Mouse (Mus musculus) C2C12 (cell line): ENCODE data around the gene Mgll. TPM values are rescaled to one million over a fixed set of nuclear protein-coding genes. Genes with fewer than 3 reads are reported as not detected.

Source experiments
- H3K27me3 ChIP-seq: one replicate; pipeline ENCODE4 v1.6.1; 2011; ENCODE audit not compliant: control insufficient read depth, insufficient read depth, insufficient read length
- H3K36me3 ChIP-seq: one replicate; pipeline ENCODE4 v1.6.1; 2011; ENCODE audit not compliant: control insufficient read depth, insufficient read depth
- H3K4me3 ChIP-seq: one replicate; pipeline ENCODE4 v1.5.1; 2011; ENCODE audit warnings: mild to moderate bottlenecking, control low read depth; ENCODE audit not compliant: poor library complexity, insufficient read depth, severe bottlenecking
- H3K79me2 ChIP-seq: one replicate; pipeline ENCODE4 v1.6.1; 2011; ENCODE audit not compliant: control insufficient read depth, insufficient read depth
- H3K79me3 ChIP-seq: one replicate; pipeline ENCODE4 v1.6.1; 2011; ENCODE audit warnings: low read depth, control low read depth
- H3ac ChIP-seq: one replicate; pipeline ENCODE3; 2011; ENCODE audit warnings: low read depth; ENCODE audit not compliant: control insufficient read depth, insufficient read length
- CEBPB ChIP-seq: IDR thresholded peaks from one replicate; pipeline ENCODE4 v1.6.1; 2011; ENCODE audit warnings: low read depth, mild to moderate bottlenecking, control low read depth, moderate library complexity
- CTCF ChIP-seq: IDR thresholded peaks from one replicate; pipeline ENCODE4 v1.5.1; 2011; ENCODE audit not compliant: control insufficient read depth, insufficient read depth, insufficient read length
- FOSL1 ChIP-seq: IDR thresholded peaks from one replicate; pipeline ENCODE4 v1.8.0; 2011; ENCODE audit warnings: mild to moderate bottlenecking, low read length; ENCODE audit not compliant: poor library complexity, insufficient read depth, severe bottlenecking
- MAX ChIP-seq: IDR thresholded peaks from one replicate; pipeline ENCODE4 v1.6.1; 2011; ENCODE audit warnings: mild to moderate bottlenecking, control low read depth
- MYOD1 ChIP-seq: IDR thresholded peaks from one replicate; pipeline ENCODE4 v1.6.1; 2011; ENCODE audit warnings: low read depth; ENCODE audit not compliant: control insufficient read depth, insufficient read length
- MYOG ChIP-seq: IDR thresholded peaks from one replicate; pipeline ENCODE4 v1.6.1; 2011; ENCODE audit not compliant: control insufficient read depth, insufficient read length; ENCODE audit errors: extremely low read depth
- USF1 ChIP-seq: IDR thresholded peaks from one replicate; pipeline ENCODE4 v1.6.1; 2011; ENCODE audit warnings: low read depth, mild to moderate bottlenecking, control low read depth, moderate library complexity
- polyA plus RNA-seq: library from polyadenylated mRNA; unstranded; fragments of >200 nt; fragmentation: generic; extraction: Trizol; gene quantifications from one replicate; pipeline ENCODE4 v1.2.1, GENCODE M21; 2012; ENCODE audit warnings: missing spikeins

The Mgll gene
- polyA plus RNA-seq, 1 experiment, result 1.3 TPM

GRCm38 (mm10) chr6:88726252-88727211, 2.3 kb downstream of the Mgll start:
- H3K36me3 ChIP-seq, result no peaks in the 10 kb centered on the region
- no peak overlapping the region for H3K4me3 ChIP-seq
- no peaks in the 10 kb centered on the region for H3K79me3 ChIP-seq
- peaks cover 32% of the 10 kb centered on the region for H3K27me3 ChIP-seq
- TF ChIP-seq USF1, result no peak
- no peak for TF ChIP-seq MAX
- no peak for TF ChIP-seq MYOD1
- TF ChIP-seq FOSL1, result no peak
- TF ChIP-seq CTCF, result no peak
- no peak for TF ChIP-seq CEBPB
- no peak for TF ChIP-seq MYOG
- no peak overlapping the region for H3ac ChIP-seq
- H3K79me2 ChIP-seq, result no peaks in the 10 kb centered on the region

GRCm38 (mm10) chr6:88727490-88727889, 3.3 kb downstream of the Mgll start:
- Histone ChIP-seq H3K4me3 (no peak overlapping the region), H3K36me3 (no peaks in the 10 kb centered on the region), H3K79me2 (no peaks in the 10 kb centered on the region), H3ac (no peak overlapping the region), H3K79me3 (no peaks in the 10 kb centered on the region), H3K27me3 (peaks cover 31% of the 10 kb centered on the region)
- TF ChIP-seq MAX (no peak), MYOD1 (no peak), FOSL1 (no peak), USF1 (no peak), CEBPB (no peak), MYOG (no peak), CTCF (no peak)

GRCm38 (mm10) chr6:88728054-88728453, 3.8 kb downstream of the Mgll start:
- no peaks in the 10 kb centered on the region for H3K36me3 ChIP-seq
- H3K27me3 ChIP-seq, result peaks cover 25% of the 10 kb centered on the region
- no peak overlapping the region for H3ac ChIP-seq
- H3K79me3 ChIP-seq, result no peaks in the 10 kb centered on the region
- no peak overlapping the region for H3K4me3 ChIP-seq
- H3K79me2 ChIP-seq, result no peaks in the 10 kb centered on the region
- TF ChIP-seq MAX (no peak), MYOG (no peak), MYOD1 (no peak), FOSL1 (no peak), CEBPB (no peak), CTCF (no peak), USF1 (no peak)

- Histone ChIP-seq H3ac (no peak overlapping the region), H3K79me2 (no peaks in the 10 kb centered on the region), H3K79me3 (no peaks in the 10 kb centered on the region), H3K36me3 (no peaks in the 10 kb centered on the region), H3K4me3 (no peak overlapping the region), H3K27me3 (peaks cover 25% of the 10 kb centered on the region)
- TF ChIP-seq FOSL1, result no peak
- TF ChIP-seq USF1, result no peak
- TF ChIP-seq MAX, result no peak
- no peak for TF ChIP-seq CTCF
- no peak for TF ChIP-seq CEBPB
- TF ChIP-seq MYOD1, result no peak
Measured at GRCm38 (mm10) chr6:88728515-88728914, 4.3 kb downstream of the Mgll start.

GRCm38 (mm10) chr6:88731211-88731751, 7.1 kb downstream of the Mgll start:
- no peak overlapping the region for H3ac ChIP-seq
- no peaks in the 10 kb centered on the region for H3K36me3 ChIP-seq
- no peaks in the 10 kb centered on the region for H3K79me3 ChIP-seq
- TF ChIP-seq MYOG (no peak), FOSL1 (no peak), USF1 (no peak), CEBPB (no peak), CTCF (no peak), MAX (no peak), MYOD1 (no peak)
- no peak overlapping the region for H3K4me3 ChIP-seq
- H3K79me2 ChIP-seq, result no peaks in the 10 kb centered on the region
- peaks cover 9% of the 10 kb centered on the region for H3K27me3 ChIP-seq
